Mouse (Mus musculus): ENCODE data around the gene Smad6.

Gene Smad6

GRCm38 (mm10) chr9:63982937-63983632 lies 38.8 kb downstream of the Smad6 start:
- DNase-seq = no peak

- DNase-seq = no peak
Measured at GRCm38 (mm10) chr9:63981912-63982311, 39.9 kb downstream of the Smad6 start.

GRCm38 (mm10) chr9:63981371-63981770 lies 40.5 kb downstream of the Smad6 start:
- DNase-seq = no peak

GRCm38 (mm10) chr9:63980179-63981086 lies 41.4 kb downstream of the Smad6 start:
- no peak for DNase-seq

GRCm38 (mm10) chr9:63979275-63979674 lies 42.6 kb downstream of the Smad6 start:
- no peak for DNase-seq

GRCm38 (mm10) chr9:63978682-63979081 lies 43.2 kb downstream of the Smad6 start:
- no peak for DNase-seq

GRCm38 (mm10) chr9:63975996-63976395 lies 45.9 kb downstream of the Smad6 start:
- DNase-seq = no peak

- DNase-seq = no peak
Measured at GRCm38 (mm10) chr9:63974258-63975023, 47.4 kb downstream of the Smad6 start.

GRCm38 (mm10) chr9:63973662-63974190 lies 48.1 kb downstream of the Smad6 start:
- no peak for DNase-seq

- DNase-seq = no peak
Measured at GRCm38 (mm10) chr9:63972576-63973290, 49.1 kb downstream of the Smad6 start.

- DNase-seq = no peak
Measured at GRCm38 (mm10) chr9:63971557-63971956, 50.3 kb downstream of the Smad6 start.

- DNase-seq = no peak
Measured at GRCm38 (mm10) chr9:63970836-63971235, 51.0 kb downstream of the Smad6 start.

- no peak for DNase-seq
Measured at GRCm38 (mm10) chr9:63970388-63970787, 51.5 kb downstream of the Smad6 start.

GRCm38 (mm10) chr9:63969467-63969866 lies 52.4 kb downstream of the Smad6 start:
- DNase-seq = no peak

GRCm38 (mm10) chr9:63968592-63968991 lies 53.3 kb downstream of the Smad6 start:
- DNase-seq = peak; percentile 17 to 19

GRCm38 (mm10) chr9:63967408-63968172 lies 54.3 kb downstream of the Smad6 start:
- no peak for DNase-seq

- no peak for DNase-seq
Measured at GRCm38 (mm10) chr9:63965579-63965981, 56.3 kb downstream of the Smad6 start.

- DNase-seq = no peak
Measured at GRCm38 (mm10) chr9:63961881-63962280, 60.0 kb downstream of the Smad6 start.

GRCm38 (mm10) chr9:63960829-63961185 lies 61.1 kb downstream of the Smad6 start:
- no peak for DNase-seq

- DNase-seq = no peak
Measured at GRCm38 (mm10) chr9:63959933-63960828, 61.7 kb downstream of the Smad6 start.

Measured in spleen, adult 18-20 months (tissue).